Mouse (Mus musculus) MEL (cell line): ENCODE measurements at regions not wholly inside any gene's neighbourhood (a gene's known extent, or its start where the extent isn't known, plus 50 kb on each side); places are given as distances from the start of the nearest gene placed in this dataset.
"Not testable (repeated sequence)": the region's sequence is repeated elsewhere in the genome, so short reads cannot be mapped to it uniquely, and the experiment has no call there.

Source experiments
- DNase-seq: peaks from one replicate; pipeline ENCODE4 v3.0.0; 2011; ENCODE audit warnings: low read depth, low spot score
- H3K27ac ChIP-seq: 2 replicates; pipeline ENCODE4 v1.5.1; 2012; ENCODE audit warnings: low read depth, mild to moderate bottlenecking, control low read depth, low read length, moderate library complexity; ENCODE audit not compliant: control insufficient read depth
- H3K27me3 ChIP-seq, 2 experiments: fragments of 150-350 bp in 1 of 2; sonication (generic) in 1 of 2; 2 replicates each; pipeline ENCODE4 v1.6.1; 2012; ENCODE audit warnings: low read length in 2 of 2, mild to moderate bottlenecking in 2 of 2, improper control_type of control experiment in 1 of 2, moderate library complexity in 1 of 2; ENCODE audit not compliant: insufficient read depth in 2 of 2, control insufficient read depth in 1 of 2
- H3K36me3 ChIP-seq, 2 experiments: 2 replicates each; pipeline ENCODE4 v1.6.1; 2012 to 2014; ENCODE audit warnings: low read length in 2 of 2, improper control_type of control experiment in 1 of 2, inconsistent platforms in 1 of 2, mild to moderate bottlenecking in 1 of 2; ENCODE audit not compliant: insufficient read depth in 2 of 2, control insufficient read depth in 1 of 2
- H3K4me1 ChIP-seq, 2 experiments: fragments of 150-350 bp in 1 of 2; sonication (generic) in 1 of 2; 2 replicates each; pipeline ENCODE4 v1.6.1; 2012; ENCODE audit warnings: low read length in 2 of 2, improper control_type of control experiment in 1 of 2, mild to moderate bottlenecking in 1 of 2; ENCODE audit not compliant: insufficient read depth in 2 of 2, control insufficient read depth in 1 of 2
- H3K4me3 ChIP-seq, 2 experiments: fragments of 150-350 bp in 1 of 2; sonication (generic) in 1 of 2; 2 replicates each; pipeline ENCODE4 v1.5.1; 2012; ENCODE audit warnings: low read depth in 2 of 2, low read length in 2 of 2, mild to moderate bottlenecking in 2 of 2, moderate library complexity in 2 of 2, control low read depth in 1 of 2, improper control_type of control experiment in 1 of 2; ENCODE audit not compliant: control insufficient read depth in 1 of 2, insufficient read depth in 1 of 2
- H3K79me2 ChIP-seq: 2 replicates; pipeline ENCODE4 v1.6.1; 2012; ENCODE audit warnings: mild to moderate bottlenecking, low read length, moderate library complexity; ENCODE audit not compliant: control insufficient read depth, poor library complexity, insufficient read depth
- H3K9ac ChIP-seq: 2 replicates; pipeline ENCODE4 v1.6.1; 2012; ENCODE audit warnings: low read depth, mild to moderate bottlenecking, control low read depth, low read length, moderate library complexity; ENCODE audit not compliant: control insufficient read depth, poor library complexity, severe bottlenecking
- H3K9me3 ChIP-seq: fragments of 150-350 bp; sonication (generic); replicated peaks from 2 replicates; pipeline ENCODE4 v1.6.1; 2012; ENCODE audit warnings: mild to moderate bottlenecking, low read length, improper control_type of control experiment, moderate library complexity; ENCODE audit not compliant: insufficient read depth
- BHLHE40 ChIP-seq: IDR thresholded peaks from 2 replicates; pipeline ENCODE4 v1.6.1; 2012; ENCODE audit warnings: low read depth, mild to moderate bottlenecking, inconsistent platforms, low read length, improper control_type of control experiment, borderline replicate concordance
- CHD1 ChIP-seq: IDR thresholded peaks from 2 replicates; pipeline ENCODE4 v1.6.1; 2012; ENCODE audit warnings: low read depth, mild to moderate bottlenecking, inconsistent platforms, low read length, improper control_type of control experiment
- CHD2 ChIP-seq: IDR thresholded peaks from 2 replicates; pipeline ENCODE4 v1.6.1; 2011; ENCODE audit warnings: low read length, improper control_type of control experiment
- CTCF ChIP-seq, 3 experiments: IDR thresholded peaks in 2 of 3; conservative IDR thresholded peaks in 1 of 3; 2 replicates each; pipeline ENCODE4 v1.5.1; 2011 to 2012; ENCODE audit warnings: low read length in 3 of 3, low read depth in 2 of 3, mild to moderate bottlenecking in 2 of 3, improper control_type of control experiment in 1 of 3, inconsistent platforms in 1 of 3, mixed read lengths in 1 of 3, moderate library complexity in 1 of 3; ENCODE audit not compliant: control insufficient read depth in 1 of 3, insufficient read depth in 1 of 3, poor library complexity in 1 of 3, severe bottlenecking in 1 of 3
- GABPA ChIP-seq: IDR thresholded peaks from 2 replicates; pipeline ENCODE4 v1.6.1; 2012; ENCODE audit warnings: low read depth, mild to moderate bottlenecking, inconsistent platforms, low read length, improper control_type of control experiment, moderate library complexity
- HCFC1 ChIP-seq: IDR thresholded peaks from 2 replicates; pipeline ENCODE4 v1.6.1; 2012; ENCODE audit warnings: low read depth, mild to moderate bottlenecking, inconsistent platforms, low read length, improper control_type of control experiment, moderate library complexity
- MAFK ChIP-seq: IDR thresholded peaks from 2 replicates; pipeline ENCODE4 v1.6.1; 2011; ENCODE audit warnings: low read depth, mild to moderate bottlenecking, low read length, improper control_type of control experiment, borderline replicate concordance
- MAZ ChIP-seq: IDR thresholded peaks from 2 replicates; pipeline ENCODE4 v1.6.1; 2012; ENCODE audit warnings: low read depth, mild to moderate bottlenecking, inconsistent platforms, low read length, improper control_type of control experiment
- MEF2A ChIP-seq: IDR thresholded peaks from 2 replicates; pipeline ENCODE4 v1.6.1; 2014; ENCODE audit warnings: low read depth, mild to moderate bottlenecking, inconsistent platforms, low read length, improper control_type of control experiment; ENCODE audit not compliant: poor library complexity, insufficient replicate concordance, severe bottlenecking; ENCODE audit errors: extremely low read depth
- MXI1 ChIP-seq: IDR thresholded peaks from 2 replicates; pipeline ENCODE4 v1.6.1; 2011; ENCODE audit warnings: mild to moderate bottlenecking, low read depth, low read length, improper control_type of control experiment
- NRF1 ChIP-seq: IDR thresholded peaks from 2 replicates; pipeline ENCODE4 v1.6.1; 2014; ENCODE audit warnings: low read depth, mild to moderate bottlenecking, inconsistent platforms, low read length, improper control_type of control experiment, moderate library complexity; ENCODE audit not compliant: poor library complexity, insufficient read depth, severe bottlenecking
- POLR2AphosphoS2 ChIP-seq: IDR thresholded peaks from 2 replicates; pipeline ENCODE4 v1.6.1; 2011; ENCODE audit warnings: low read length, improper control_type of control experiment
- RAD21 ChIP-seq: IDR thresholded peaks from 2 replicates; pipeline ENCODE4 v1.6.1; 2011; ENCODE audit warnings: mild to moderate bottlenecking, low read depth, low read length, improper control_type of control experiment
- SMC3 ChIP-seq: IDR thresholded peaks from 2 replicates; pipeline ENCODE4 v1.6.1; 2011; ENCODE audit warnings: low read depth, low read length, improper control_type of control experiment
- UBTF ChIP-seq: IDR thresholded peaks from 2 replicates; pipeline ENCODE4 v1.6.1; 2012; ENCODE audit warnings: low read depth, mild to moderate bottlenecking, inconsistent platforms, low read length, improper control_type of control experiment, moderate library complexity, borderline replicate concordance; ENCODE audit not compliant: insufficient read depth
- ZKSCAN1 ChIP-seq: IDR thresholded peaks from 2 replicates; pipeline ENCODE4 v1.6.1; 2012; ENCODE audit warnings: low read depth, mild to moderate bottlenecking, inconsistent platforms, low read length, improper control_type of control experiment, moderate library complexity
- ZNF384 ChIP-seq: IDR thresholded peaks from 2 replicates; pipeline ENCODE4 v1.6.1; 2012; ENCODE audit warnings: low read depth, mild to moderate bottlenecking, inconsistent platforms, low read length, improper control_type of control experiment

DNA sequence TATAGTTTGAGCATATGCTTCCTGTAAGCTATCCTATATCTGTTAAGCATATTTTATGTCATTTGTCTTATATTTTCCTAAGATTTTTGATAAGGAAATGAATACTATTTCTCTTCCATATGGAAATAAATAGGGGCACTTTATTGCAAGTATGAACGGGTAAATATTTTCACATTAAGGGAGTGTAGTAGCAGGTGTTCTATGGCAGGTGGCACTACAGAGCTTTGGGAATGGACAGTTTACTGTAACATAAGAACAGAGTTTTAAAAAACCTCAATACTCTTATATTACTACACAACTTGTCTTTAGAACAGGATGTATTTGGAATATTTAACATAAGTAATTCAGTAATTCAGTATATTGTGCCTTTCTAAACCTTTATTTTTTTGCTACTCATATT is 742.4 kb upstream of the Gm10800 start:
- DNase-seq, result no peak
- Histone ChIP-seq H3K27ac (no peak overlapping the region), H3K9ac (no peak overlapping the region), H3K4me1 (no peaks in the 10 kb centered on the region), H3K79me2 (no peaks in the 10 kb centered on the region), H3K36me3 (no peaks in the 10 kb centered on the region), H3K9me3 (no peaks in the 10 kb centered on the region), H3K4me3 (no peak overlapping the region), H3K27me3 (no peaks in the 10 kb centered on the region)
- peak in 1 of 3 experiments; percentile 20; a peak in 1 of 6 replicates for TF ChIP-seq CTCF (IDR thresholded peaks at IDR 0.05 in 2 of 3, conservative IDR thresholded peaks at IDR 0.05 in 1 of 3; ENCODE audit: control insufficient read depth in 1 of 3, insufficient read depth in 1 of 3, low read depth in 2 of 3, low read length in 3 of 3, poor library complexity in 1 of 3, severe bottlenecking in 1 of 3)
- 0 out of 2 replicates have a peak, but pooled peaks have one; percentile 22 for TF ChIP-seq SMC3
- TF ChIP-seq MAZ, result no peak
- TF ChIP-seq HCFC1, result no peak
- peak; percentile 23 for TF ChIP-seq RAD21

DNA sequence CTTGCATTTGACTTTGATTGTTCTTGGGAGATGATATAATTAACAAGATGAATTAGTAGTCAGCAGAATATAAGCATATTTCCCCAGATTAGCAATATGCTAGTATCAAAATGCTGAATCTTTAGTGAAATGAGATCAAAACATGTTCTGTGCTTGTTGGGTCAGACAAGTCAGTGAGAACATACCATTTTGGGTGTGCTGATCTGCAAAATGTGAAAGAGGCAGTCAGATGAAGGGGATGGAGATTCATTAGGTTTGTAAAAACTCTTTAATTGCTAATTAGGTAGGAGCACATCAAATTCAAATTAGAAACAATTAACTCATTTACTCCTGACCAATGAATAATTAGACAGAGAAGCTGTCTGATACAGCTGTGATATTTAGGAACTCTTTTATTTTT is 712.6 kb upstream of the Gm10800 start:
- Histone ChIP-seq H3K9ac (no peak overlapping the region), H3K27ac (no peak overlapping the region), H3K4me1 (no peaks in the 10 kb centered on the region), H3K9me3 (no peaks in the 10 kb centered on the region), H3K79me2 (no peaks in the 10 kb centered on the region), H3K4me3 (no peak overlapping the region)
- TF ChIP-seq BHLHE40, result no peak
- no peak for TF ChIP-seq GABPA
- TF ChIP-seq NRF1, result no peak
- TF ChIP-seq POLR2AphosphoS2, result no peak
- no peak for TF ChIP-seq CHD2
- no peak for TF ChIP-seq MEF2A
- TF ChIP-seq MAFK, result no peak
- no peak for TF ChIP-seq CHD1
- TF ChIP-seq MXI1, result no peak
- no peak for TF ChIP-seq ZKSCAN1
- TF ChIP-seq UBTF, result no peak
- no peak for TF ChIP-seq ZNF384
- TF ChIP-seq, all 39 proteins: peak for 0
- Histone ChIP-seq H3K27me3 (no peaks in the 10 kb centered on the region), H3K36me3 (no peaks in the 10 kb centered on the region)
- no peak for DNase-seq

DNA sequence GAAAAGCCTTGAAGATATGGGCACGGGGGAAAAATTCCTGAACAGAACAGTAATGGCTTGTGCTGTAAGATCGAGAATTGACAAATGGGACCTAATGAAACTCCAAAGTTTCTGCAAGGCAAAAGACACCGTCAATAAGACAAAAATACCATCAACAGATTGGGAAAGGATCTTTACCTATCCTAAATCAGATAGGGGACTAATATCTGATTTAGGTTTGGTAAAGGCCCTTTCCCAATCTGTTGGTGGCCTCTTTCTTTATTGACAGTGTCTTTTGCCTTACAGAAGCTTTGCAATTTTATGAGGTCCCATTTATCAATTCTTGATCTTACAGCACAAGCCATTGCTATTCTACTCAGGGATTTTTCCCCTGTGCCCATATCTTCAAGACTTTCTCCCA is 696.5 kb upstream of the Gm10800 start:
- not testable (repeated sequence) for H3K27ac ChIP-seq, H3K36me3 ChIP-seq, H3K79me2 ChIP-seq, H3K4me3 ChIP-seq, H3K9me3 ChIP-seq, H3K27me3 ChIP-seq, DNase-seq, H3K9ac ChIP-seq, H3K4me1 ChIP-seq
